ENCODE assay signal across 8 mouse cellular contexts in genomic region chr19:44296186-44296585, GRCm38 (mm10). TPM values are rescaled to one million over a fixed set of nuclear protein-coding genes. Genes with fewer than 3 reads are reported as not detected.
DNase-seq lines count a peak whose midpoint lies in the region; ATAC-seq and TF ChIP-seq lines count a peak whose summit lies in the region.

No protein-coding gene starts in this region.

- peak overlapping the region; percentile 81 for H3K4me3 ChIP-seq in lung, embryonic 14.5 days (ENCODE audit: low read depth, low read length)
- H3K4me3 ChIP-seq in forebrain, embryonic 12.5 days (replicated peaks) = peak overlapping the region; percentile 89
- H3K4me3 ChIP-seq in liver, embryonic 13.5 days (replicated peaks) = peak overlapping the region; percentile 74

- no peak for TF ChIP-seq CTCF in lung, embryonic 14.5 days (IDR thresholded peaks at IDR 0.05; ENCODE audit: low read depth)

- peaks cover 37% of the 10 kb centered on the region for H3K4me1 ChIP-seq in lung, embryonic 14.5 days (ENCODE audit: insufficient read depth)
- H3K4me1 ChIP-seq in forebrain, embryonic 12.5 days = peaks cover 80% of the 10 kb centered on the region
- peaks cover 94% of the 10 kb centered on the region for H3K4me1 ChIP-seq in liver, embryonic 13.5 days (replicated peaks)

- 0 out of 2 replicates have a peak overlapping the region, but pooled peaks have one; percentile 19 for H3K27ac ChIP-seq in lung, embryonic 14.5 days (ENCODE audit: low read depth)
- H3K27ac ChIP-seq in forebrain, embryonic 12.5 days = peak overlapping the region; percentile 99; the same call in 1 of the 2 replicates
- H3K27ac ChIP-seq in liver, embryonic 13.5 days = peak overlapping the region; percentile 94

- WGBS in lung, embryonic 14.5 days = 9% methylated on average over 7 of the region's 7 CpGs
- 19% methylated on average over 7 of the region's 7 CpGs for WGBS in forebrain, embryonic 12.5 days
- WGBS in liver, embryonic 13.5 days (ENCODE audit: insufficient replicate concordance) = 54% methylated on average over 7 of the region's 7 CpGs

- no peak for ATAC-seq in lung, embryonic 14.5 days (ENCODE audit: insufficient read depth)
- no peak for ATAC-seq in forebrain, embryonic 12.5 days (ENCODE audit: low FRiP score)
- no peak for ATAC-seq in liver, embryonic 13.5 days (ENCODE audit: low read depth)

- H3K36me3 ChIP-seq in lung, embryonic 14.5 days (ENCODE audit: insufficient read depth) = peaks cover 63% of the 10 kb centered on the region
- H3K36me3 ChIP-seq in forebrain, embryonic 12.5 days (replicated peaks) = peaks cover 63% of the 10 kb centered on the region
- H3K36me3 ChIP-seq in liver, embryonic 13.5 days = peaks cover 61% of the 10 kb centered on the region

- H3K9me3 ChIP-seq in lung, embryonic 14.5 days (ENCODE audit: low read depth, low read length) = no peaks in the 10 kb centered on the region
- H3K9me3 ChIP-seq in forebrain, embryonic 12.5 days = no peaks in the 10 kb centered on the region
- H3K9me3 ChIP-seq in liver, embryonic 13.5 days (replicated peaks) = no peaks in the 10 kb centered on the region

- peak overlapping the region; percentile 90 for H3K4me2 ChIP-seq in lung, embryonic 14.5 days
- H3K4me2 ChIP-seq in forebrain, embryonic 12.5 days = peak overlapping the region; percentile 100
- peak overlapping the region; percentile 83 for H3K4me2 ChIP-seq in liver, embryonic 13.5 days

- H3K27me3 ChIP-seq in lung, embryonic 14.5 days (ENCODE audit: insufficient read depth, low read length) = no peaks in the 10 kb centered on the region
- no peaks in the 10 kb centered on the region for H3K27me3 ChIP-seq in forebrain, embryonic 12.5 days
- no peaks in the 10 kb centered on the region for H3K27me3 ChIP-seq in liver, embryonic 13.5 days

- peak overlapping the region; percentile 83 for H3K9ac ChIP-seq in lung, embryonic 14.5 days
- H3K9ac ChIP-seq in forebrain, embryonic 12.5 days = peak overlapping the region; percentile 99
- peak overlapping the region; percentile 80 for H3K9ac ChIP-seq in liver, embryonic 13.5 days

- no peak for DNase-seq in lung, embryonic 14.5 days
- no peak for DNase-seq in lung, postnatal 10 days
- no peak for DNase-seq in liver, embryonic 13.5 days
- peak; percentile 42 for DNase-seq in thymus, postnatal 14 days
- no peak for DNase-seq in ovary, postnatal 14 days (ENCODE audit: low spot score)
- no peak for DNase-seq in heart, adult 18-20 months
- no peak for DNase-seq in urinary bladder, adult 18-20 months (ENCODE audit: low spot score in 2 of 2)

RNA-seq across cellular contexts. Expression of gene Scd2, which starts 2.7 kb away (rescaled TPM):
- polyA plus RNA-seq in lung, embryonic 14.5 days (2014; fragmentation: Nextera tagmentation; extraction: Ambion mirVana) = 248 and 257 TPM in 2 replicates
- polyA plus RNA-seq in forebrain, embryonic 12.5 days (2016; fragmentation: Nextera tagmentation; extraction: Ambion mirVana) = 470 and 492 TPM in 2 replicates
- polyA plus RNA-seq in liver, embryonic 13.5 days (2015; fragmentation: Nextera tagmentation; extraction: Ambion mirVana) = 73.7 and 106 TPM in 2 replicates
- 1 to 10 TPM; 9.1 to 9.4 TPM for total RNA-seq in heart, adult 18-20 months (2021)

RNA-seq across cellular contexts. Expression of gene Scd4, which starts 36.7 kb away (rescaled TPM):
- polyA plus RNA-seq in lung, embryonic 14.5 days (2014; fragmentation: Nextera tagmentation; extraction: Ambion mirVana) = 0.15 TPM in 1 of 2 replicates, not detected in the other
- 0.15 and 0.29 TPM in 2 replicates for polyA plus RNA-seq in forebrain, embryonic 12.5 days (2016; fragmentation: Nextera tagmentation; extraction: Ambion mirVana)
- polyA plus RNA-seq in liver, embryonic 13.5 days (2015; fragmentation: Nextera tagmentation; extraction: Ambion mirVana) = 0.05 TPM in 1 of 2 replicates, not detected in the other
- total RNA-seq in heart, adult 18-20 months (2021) = 1 to 10 TPM; 4.3 to 7.8 TPM

Comparison
In these comparisons a context has a peak if more than half of its experiments do, and no peak if none do; other contexts are left out.
1. H3K27ac ChIP-seq: peak in every context shown above with its lines; median percentile 99 in forebrain, embryonic 12.5 days; 94 in liver, embryonic 13.5 days; 19 in lung, embryonic 14.5 days.